Mouse (Mus musculus): Measurements from ENCODE around the gene Fyttd1. TPM values are rescaled to one million over a fixed set of nuclear protein-coding genes. Genes with fewer than 3 reads are reported as not detected.

Gene Fyttd1
- polyA plus RNA-seq, 1 experiment: 286 TPM

DNA sequence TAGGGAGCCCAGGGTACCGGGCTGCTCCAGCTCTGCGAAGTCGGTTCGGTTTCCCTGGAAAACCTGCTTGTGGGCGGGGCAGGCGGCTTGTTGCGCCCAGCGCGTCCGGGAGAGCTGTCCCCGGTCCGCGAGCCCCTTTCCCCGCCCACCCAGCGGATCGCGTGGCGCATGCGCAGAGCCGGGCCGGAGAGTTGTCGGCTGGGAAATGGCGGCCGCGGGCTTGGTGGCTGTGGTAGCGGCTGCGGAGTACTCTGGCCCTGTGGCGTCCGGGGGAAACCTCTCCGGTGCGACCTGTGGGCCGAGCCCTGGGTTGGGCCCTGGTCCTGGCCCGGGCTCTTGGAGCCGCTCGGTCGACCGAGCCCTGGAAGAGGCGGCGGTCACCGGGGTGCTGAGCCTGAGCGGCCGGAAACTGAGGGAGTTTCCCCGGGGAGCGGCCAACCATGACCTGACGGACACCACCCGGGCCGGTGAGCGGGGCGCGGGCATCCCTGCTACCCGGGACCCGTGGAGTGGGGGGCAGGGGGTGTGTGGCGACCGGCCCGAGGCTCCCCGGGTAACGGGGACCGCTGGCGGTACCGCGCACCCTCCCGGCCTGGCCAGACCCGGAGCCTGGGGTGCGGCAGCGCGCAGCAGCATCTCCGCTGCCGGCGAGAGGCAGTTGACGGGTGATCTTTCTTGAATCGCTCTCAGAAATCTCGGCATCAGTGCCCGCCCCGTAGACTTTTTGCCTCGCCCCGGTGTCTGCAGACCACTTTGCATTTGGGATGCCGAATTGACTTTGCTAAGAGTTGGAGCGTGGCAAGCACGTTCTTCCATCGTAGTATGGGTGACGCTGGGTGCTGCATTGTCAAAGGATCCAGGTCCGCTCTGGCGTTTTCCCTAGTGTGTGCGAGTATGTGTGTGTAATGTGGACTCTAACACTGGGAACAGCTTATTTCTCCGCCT, 36.9 kb downstream of the Fyttd1 start, which contains the start of gene Lrch3:
Gene Lrch3 (plus strand): TSS at position 164 of the 945 bp plus-strand sequence.
- TF ChIP-seq GATA1 (IDR thresholded peaks at IDR 0.05; ENCODE audit: low read length): no peak

DNA sequence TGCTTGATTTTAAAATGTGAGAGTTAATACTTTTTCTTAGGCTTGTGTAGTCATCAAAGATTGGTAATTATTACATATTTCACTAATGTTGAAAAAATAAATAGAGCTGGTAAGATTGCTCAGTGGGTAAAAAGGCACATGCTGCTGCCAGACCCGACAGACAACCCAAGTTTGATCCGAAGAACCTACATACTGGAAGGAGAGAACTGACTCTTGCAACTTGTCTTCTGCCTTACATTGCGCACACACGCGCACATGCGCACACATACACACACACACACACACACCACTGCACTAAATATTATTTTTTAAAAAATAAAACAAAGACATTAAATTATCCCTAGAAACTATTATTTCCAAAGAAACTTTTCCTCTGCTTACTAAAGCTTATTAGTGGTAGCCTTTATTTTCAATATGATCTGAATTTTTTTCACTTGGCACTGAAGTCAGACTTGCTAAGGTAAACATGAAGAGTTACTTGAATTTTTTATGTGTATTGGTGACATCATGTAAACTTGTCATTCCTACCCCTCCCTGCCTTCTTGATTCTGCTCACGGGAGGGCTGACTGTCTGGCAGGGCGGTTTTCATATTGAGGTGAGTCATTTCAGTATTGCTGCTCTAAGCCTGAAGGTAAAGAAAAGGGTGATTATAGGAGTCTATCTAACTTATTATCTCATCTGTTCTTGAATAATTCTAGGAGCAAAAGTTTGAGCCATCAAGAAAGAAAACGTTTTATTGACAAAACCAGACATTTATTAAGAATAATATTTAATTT, 38.2 kb downstream of the Fyttd1 start:
- no peak for TF ChIP-seq GATA1 (IDR thresholded peaks at IDR 0.05; ENCODE audit: low read length)

DNA sequence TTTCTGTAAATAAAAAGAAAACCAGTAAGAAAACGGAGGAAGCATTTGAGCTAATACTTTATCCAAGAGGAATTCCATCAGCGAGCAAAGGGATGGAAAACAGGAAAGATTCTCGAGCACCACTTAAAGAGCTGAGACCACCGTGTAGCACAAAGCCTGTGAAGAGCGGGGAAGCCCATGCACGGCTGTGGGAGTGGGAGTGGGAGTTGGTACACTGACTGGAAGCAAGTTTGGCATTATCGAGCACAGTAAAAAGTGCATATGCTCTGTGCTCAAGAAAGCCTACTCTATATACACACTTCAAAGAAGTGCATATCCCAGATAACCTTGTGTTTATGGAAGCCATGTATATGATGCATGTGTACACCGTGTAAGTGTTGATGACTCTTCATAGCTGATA, 49.7 kb downstream of the Fyttd1 start:
- no peak for TF ChIP-seq GATA1 (IDR thresholded peaks at IDR 0.05; ENCODE audit: low read length)

DNA sequence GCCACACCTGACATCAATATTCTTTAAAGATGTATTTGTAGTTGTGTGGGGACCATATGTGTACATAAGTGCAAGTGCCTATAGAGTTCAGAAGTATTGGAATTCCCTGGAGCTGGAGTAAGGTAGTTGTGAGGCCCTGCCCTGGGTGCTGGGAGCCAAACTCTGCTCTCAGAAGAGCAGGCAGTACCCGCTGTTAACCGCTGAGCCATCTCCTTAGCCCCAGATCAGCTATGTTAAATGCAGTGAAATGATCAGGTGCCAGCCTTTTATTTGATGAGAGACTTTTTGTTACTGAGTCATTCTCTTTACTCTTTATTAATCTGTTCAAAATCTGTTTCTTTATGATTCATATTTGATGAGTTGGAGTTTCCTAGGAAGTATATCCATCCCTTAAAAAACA, 52.6 kb downstream of the Fyttd1 start:
- TF ChIP-seq GATA1 (IDR thresholded peaks at IDR 0.05; ENCODE audit: low read length): no peak

DNA sequence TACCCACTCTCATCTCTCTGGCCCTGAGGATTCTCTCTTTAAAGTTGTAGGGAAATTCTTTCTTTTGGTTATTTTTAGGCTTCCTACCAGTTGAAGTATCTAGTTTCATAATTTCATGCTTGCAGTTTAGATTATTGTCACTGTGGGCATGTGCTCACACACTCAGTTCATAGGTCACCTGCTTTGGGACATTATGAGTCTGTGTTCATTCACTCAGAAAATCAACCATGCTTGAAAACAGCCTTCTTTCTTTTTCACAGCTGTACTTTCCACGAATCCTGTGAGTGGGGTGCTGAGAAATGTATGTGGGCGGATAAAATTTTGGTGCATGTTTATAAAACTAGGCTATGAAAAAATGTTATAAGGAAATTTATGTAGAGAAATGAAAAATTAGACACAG, 57.2 kb downstream of the Fyttd1 start:
- TF ChIP-seq GATA1 (IDR thresholded peaks at IDR 0.05; ENCODE audit: low read length): no peak

DNA sequence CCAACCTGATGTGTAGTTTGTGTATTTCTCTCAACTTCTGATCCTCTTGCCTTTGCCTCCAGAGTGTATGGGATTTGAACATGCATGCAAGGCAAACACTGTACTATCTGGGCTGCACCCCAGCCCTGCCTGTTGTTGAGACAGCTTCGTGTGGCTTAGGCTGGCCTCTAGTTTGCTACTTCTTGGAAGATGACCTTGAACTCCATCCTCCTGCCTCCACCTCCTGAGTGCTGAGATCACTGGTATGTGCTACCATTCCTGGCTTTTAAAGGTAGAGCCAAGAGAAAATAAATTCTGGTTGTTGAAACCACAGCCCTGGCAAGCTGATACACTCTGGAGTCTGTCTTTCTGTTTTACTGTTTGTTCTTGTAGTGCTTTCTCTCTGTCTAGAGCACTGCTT, 57.8 kb downstream of the Fyttd1 start:
- no peak for TF ChIP-seq GATA1 (IDR thresholded peaks at IDR 0.05; ENCODE audit: low read length)

DNA sequence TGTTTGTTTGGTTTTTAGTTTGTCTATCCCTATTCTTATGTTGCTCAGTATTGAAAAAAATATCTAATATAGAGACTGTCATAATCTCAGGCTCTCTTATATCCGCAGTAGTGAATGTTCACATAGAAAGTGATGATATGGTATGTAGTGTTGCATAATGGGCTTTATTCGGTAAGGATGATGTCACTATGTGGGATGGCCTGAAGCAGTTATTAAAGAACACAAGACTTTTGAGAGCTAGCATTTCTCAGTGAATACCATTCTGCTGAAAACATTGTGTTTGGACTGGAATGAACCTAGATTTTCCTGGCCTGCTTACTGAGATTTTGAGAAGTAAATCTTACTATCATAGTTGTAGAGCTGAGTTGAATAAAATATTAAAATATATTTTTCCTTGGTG, 60.1 kb downstream of the Fyttd1 start:
- no peak for TF ChIP-seq GATA1 (IDR thresholded peaks at IDR 0.05; ENCODE audit: low read length)

DNA sequence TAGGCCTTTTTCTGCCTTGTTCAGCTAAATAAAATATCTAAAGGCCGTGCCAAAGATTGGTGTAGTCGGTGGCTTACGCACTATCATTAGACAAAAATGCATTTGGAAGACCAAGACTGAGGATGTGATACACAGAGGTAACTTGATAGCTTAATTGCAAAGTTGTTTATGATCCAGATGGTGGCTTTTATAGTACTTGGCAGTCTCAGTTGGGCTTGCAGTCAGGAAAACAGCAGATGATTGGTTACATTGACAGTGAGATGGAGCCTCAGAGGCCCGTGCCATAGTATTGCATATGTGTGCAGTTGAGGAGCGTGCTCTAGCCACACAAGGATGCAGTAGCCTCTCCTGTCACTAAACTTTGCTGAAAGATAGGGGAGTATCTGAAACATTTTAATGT, 65.4 kb downstream of the Fyttd1 start:
- no peak for TF ChIP-seq GATA1 (IDR thresholded peaks at IDR 0.05; ENCODE audit: low read length)

DNA sequence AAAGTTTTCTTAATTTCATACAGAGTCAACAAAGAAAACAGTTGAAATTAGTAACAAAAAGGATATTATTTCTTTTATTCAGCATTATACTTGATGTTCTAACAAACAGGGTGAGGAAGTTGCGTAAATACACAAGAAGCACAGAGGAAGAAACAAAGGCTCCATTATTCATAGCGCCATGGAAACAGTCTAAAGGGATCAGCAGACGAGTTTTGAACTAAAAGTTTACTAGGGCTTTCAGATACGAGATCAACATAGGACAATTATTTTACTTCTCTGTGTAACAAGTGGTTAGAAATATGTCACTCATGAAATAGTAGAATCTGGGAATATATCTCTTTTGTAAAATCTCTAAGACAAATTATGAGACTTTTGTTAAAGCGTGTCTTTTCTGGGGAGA, 68.1 kb downstream of the Fyttd1 start:
- TF ChIP-seq GATA1 (IDR thresholded peaks at IDR 0.05; ENCODE audit: low read length): no peak

DNA sequence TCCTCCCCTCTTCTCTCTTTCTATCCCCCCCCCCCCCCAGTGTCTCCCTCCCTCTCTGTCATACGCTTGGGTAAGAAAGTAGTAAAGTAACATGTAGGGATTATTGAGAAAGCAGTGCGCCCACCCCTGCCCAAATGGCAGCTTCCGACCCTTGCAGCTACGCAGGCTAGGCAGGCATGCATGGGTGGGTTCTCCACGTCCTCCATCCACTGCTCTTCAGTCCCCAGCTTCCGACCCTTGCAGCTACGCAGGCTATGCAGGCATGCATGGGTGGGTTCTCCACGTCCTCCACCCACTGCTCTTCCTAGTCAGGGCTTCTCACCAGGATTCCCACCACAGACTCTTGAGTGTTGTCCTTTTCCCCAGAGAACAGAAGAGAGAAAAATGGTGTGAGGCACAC, 70.7 kb downstream of the Fyttd1 start:
- TF ChIP-seq GATA1 (IDR thresholded peaks at IDR 0.05; ENCODE audit: low read length): no peak

DNA sequence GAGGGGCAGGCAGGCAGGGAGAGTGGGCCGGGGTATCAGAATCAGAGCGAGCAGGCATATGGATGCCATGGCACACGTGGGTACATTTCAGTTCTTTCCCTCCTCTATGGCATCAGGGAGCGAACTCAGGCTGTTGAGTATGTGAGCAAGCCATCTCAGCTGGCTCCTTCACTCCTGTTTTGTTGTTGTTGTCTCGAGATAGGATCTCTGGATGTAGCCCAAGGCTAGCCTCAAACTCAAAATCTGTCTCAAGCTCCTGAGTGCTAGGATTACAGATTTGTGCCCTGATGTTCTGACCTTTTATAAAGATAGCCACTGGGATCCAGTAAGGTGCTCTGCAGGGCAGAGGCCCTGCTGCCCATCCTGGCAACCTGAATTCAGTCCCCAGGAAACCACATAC, 71.4 kb downstream of the Fyttd1 start:
- no peak for TF ChIP-seq GATA1 (IDR thresholded peaks at IDR 0.05; ENCODE audit: low read length)

DNA sequence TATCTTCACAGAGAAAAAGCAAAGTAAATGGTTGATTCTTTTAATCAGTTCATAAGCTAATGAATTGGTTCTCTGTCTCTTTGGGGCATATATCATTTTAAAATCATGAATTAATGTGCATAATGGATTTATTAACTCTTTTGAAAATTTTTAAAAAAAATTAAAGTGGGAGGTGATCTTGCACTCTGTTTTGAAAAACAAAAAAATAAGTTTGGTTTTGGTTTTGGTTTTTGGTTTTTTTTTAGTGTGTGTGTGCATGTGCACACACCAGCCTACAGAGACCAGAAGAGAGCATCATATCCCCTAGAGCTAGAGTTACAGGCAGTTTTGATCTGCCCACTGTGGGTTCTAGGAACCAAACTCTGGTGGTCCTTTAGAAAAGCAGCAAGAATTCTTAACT, 72.0 kb downstream of the Fyttd1 start:
- TF ChIP-seq GATA1 (IDR thresholded peaks at IDR 0.05; ENCODE audit: low read length): no peak

DNA sequence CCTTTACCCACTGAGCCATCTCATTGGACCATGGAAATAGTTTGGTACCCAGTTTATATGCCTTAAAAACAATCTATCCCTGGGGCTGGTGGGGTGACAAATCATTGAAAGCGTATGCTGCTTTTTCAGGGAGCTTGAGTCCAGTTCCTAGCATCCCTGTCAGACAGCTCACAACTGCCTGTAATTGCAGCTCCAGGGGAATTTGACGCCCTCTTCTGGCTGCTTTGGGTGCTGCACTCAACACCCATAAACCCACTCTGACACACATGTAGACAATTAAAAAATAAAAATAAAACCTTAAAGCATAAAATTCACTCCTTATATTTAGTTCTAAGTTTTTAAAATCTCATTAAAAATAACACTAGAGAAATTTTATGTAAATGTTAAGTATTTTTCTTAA, 73.8 kb downstream of the Fyttd1 start:
- no peak for TF ChIP-seq GATA1 (IDR thresholded peaks at IDR 0.05; ENCODE audit: low read length)

DNA sequence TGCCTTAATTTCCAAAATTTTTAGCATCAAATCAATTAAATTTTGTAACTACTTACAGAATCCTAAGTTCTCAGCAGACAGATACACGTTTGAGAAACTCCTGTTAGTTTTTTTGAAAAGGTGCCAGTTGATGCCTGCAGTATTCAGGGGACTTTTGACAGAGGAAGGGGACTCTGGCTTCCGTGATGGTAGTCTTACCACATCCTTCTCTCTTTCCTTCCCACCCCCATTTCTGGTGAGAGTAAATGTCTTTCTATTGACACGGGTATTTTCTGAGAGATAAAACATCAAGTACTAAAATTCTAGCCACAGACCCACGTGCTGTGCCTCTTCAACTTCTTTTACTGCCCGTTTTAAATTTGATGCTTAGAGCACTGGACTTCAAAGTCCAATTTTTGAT, 76.5 kb downstream of the Fyttd1 start:
- TF ChIP-seq GATA1 (IDR thresholded peaks at IDR 0.05; ENCODE audit: low read length): no peak

DNA sequence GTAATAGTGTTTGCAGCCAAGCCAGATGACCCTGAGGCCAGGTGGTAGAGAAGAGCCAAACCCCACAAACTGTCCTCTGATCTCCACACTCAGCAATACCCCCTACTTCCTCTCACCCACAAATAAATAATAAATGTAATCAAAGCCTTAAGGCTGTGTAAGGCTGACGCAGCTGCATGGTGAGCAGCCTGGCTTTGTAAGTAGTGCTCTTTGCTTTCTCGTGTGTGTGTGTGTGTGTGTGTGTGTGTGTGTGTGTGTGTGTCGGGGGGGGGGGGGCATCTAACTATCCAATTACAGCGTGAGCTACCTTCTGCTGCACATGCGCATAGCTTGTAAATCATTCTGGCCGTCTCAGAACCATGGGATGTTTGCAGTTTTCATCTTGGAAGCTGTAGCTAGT, 77.0 kb downstream of the Fyttd1 start:
- TF ChIP-seq GATA1 (IDR thresholded peaks at IDR 0.05; ENCODE audit: low read length): no peak

DNA sequence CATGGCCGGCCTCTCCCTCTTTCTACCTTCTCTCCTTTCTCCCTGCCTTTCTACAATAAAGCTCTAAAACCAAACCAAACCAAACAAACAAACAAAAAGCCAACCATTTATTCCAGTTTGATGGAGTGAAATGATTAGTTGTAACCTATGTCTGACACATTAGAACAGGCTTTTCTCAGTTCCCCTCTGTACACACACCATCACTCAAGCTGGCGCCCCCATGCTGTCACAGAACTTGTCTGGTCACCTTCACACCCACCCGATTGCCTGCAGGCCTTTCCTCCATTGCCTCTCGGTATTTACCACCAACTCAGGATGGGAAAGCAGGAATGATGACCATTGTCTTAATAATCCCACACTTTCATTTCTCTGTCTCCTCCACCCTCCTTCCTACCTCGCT, 79.6 kb downstream of the Fyttd1 start:
- no peak for TF ChIP-seq GATA1 (IDR thresholded peaks at IDR 0.05; ENCODE audit: low read length)

Other genes starting within 250 kb of the Fyttd1 start
- 155 and 164 TPM in 2 replicates for gene Tnk2, start 233.6 kb upstream of the Fyttd1 start, polyA plus RNA-seq (2012)
- not detected in 2 replicates for gene Muc4, start 141.6 kb upstream of the Fyttd1 start, polyA plus RNA-seq (2012)
- not detected in 2 replicates for gene Muc20, start 80.1 kb upstream of the Fyttd1 start, polyA plus RNA-seq (2012)
- not detected in 2 replicates for gene Smbd1, start 67.0 kb upstream of the Fyttd1 start, polyA plus RNA-seq (2012)
- 8.8 and 9.3 TPM in 2 replicates for gene Rubcn, start 266 bp downstream of the Fyttd1 start, polyA plus RNA-seq (2012)
- gene Lrch3, start 36.6 kb downstream of the Fyttd1 start, polyA plus RNA-seq (2012): 9.0 and 11.8 TPM in 2 replicates
- gene Iqcg, start 178.7 kb downstream of the Fyttd1 start, polyA plus RNA-seq (2012): 1.2 and 3.0 TPM in 2 replicates
- 82.9 and 92.8 TPM in 2 replicates for gene Rpl35a, start 179.0 kb downstream of the Fyttd1 start, polyA plus RNA-seq (2012)
- 0.28 and 0.42 TPM in 2 replicates for gene Lmln, start 185.0 kb downstream of the Fyttd1 start, polyA plus RNA-seq (2012)

Data from G1E-ER4 (cell line).